Mouse (Mus musculus): ENCODE results near the gene Dock6. TPM values are rescaled to one million over a fixed set of nuclear protein-coding genes. Genes with fewer than 3 reads are reported as not detected.
"Not testable (repeated sequence)": the region's sequence is repeated elsewhere in the genome, so short reads cannot be mapped to it uniquely, and the experiment has no call there.

The Dock6 gene
- polyA plus RNA-seq, 1 experiment from 2014 or later = 24.4 TPM

- not testable (repeated sequence) for H3K4me1 ChIP-seq; H3K36me3 ChIP-seq; H3K4me3 ChIP-seq; H3K9me3 ChIP-seq (replicated peaks); H3K9ac ChIP-seq; H3K27me3 ChIP-seq; H3K4me2 ChIP-seq (replicated peaks); H3K27ac ChIP-seq; ATAC-seq (ENCODE audit: low FRiP score)
- 70% methylated on average over 6 of the region's 6 CpGs for WGBS
Observed at GRCm38 (mm10) chr9:21860349-21860748, 7.9 kb upstream of the Dock6 start.

GRCm38 (mm10) chr9:21859606-21860005 is 7.2 kb upstream of the Dock6 start:
- WGBS = 95% methylated on average over 3 of the region's 3 CpGs
- no peak for ATAC-seq (ENCODE audit: low FRiP score)
- Histone ChIP-seq H3K36me3 (no peaks in the 10 kb centered on the region), H3K4me1 (no peaks in the 10 kb centered on the region), H3K9me3 (replicated peaks) (no peaks in the 10 kb centered on the region), H3K4me3 (no peak overlapping the region), H3K27me3 (no peaks in the 10 kb centered on the region; the same call in 1 of the 2 replicates), H3K9ac (no peak overlapping the region), H3K27ac (no peak overlapping the region), H3K4me2 (replicated peaks) (no peak overlapping the region)

DNA sequence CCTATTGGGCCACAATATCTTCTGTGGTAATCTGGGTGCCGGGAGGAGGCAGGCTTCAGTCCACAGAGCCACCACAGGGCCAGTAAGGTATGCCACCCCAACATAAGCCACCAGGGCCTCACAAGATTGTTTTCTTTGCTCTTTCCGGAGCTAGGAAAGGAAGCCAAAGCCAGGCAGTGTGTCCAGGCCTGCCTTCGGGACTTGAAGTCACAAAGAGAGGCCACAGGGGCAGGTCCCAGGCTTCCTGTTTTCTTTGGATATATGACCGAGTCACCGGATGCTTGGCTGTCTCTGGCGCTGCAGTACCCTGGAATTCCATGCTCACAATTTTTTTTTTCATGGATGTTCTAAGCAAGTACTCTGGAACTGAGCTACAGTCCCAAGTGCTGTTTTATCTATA is 5.6 kb upstream of the Dock6 start:
- Histone ChIP-seq H3K9me3 (replicated peaks) (no peaks in the 10 kb centered on the region), H3K36me3 (no peaks in the 10 kb centered on the region), H3K4me1 (no peaks in the 10 kb centered on the region), H3K4me2 (replicated peaks) (no peak overlapping the region), H3K4me3 (no peak overlapping the region), H3K27me3 (no peaks in the 10 kb centered on the region; the same call in 1 of the 2 replicates), H3K27ac (no peak overlapping the region), H3K9ac (no peak overlapping the region)
- WGBS = 70% methylated on average over 6 of the region's 6 CpGs
- ATAC-seq (ENCODE audit: low FRiP score) = no peak

GRCm38 (mm10) chr9:21857501-21857900 is 5.1 kb upstream of the Dock6 start:
- H3K9me3 ChIP-seq (replicated peaks) = no peaks in the 10 kb centered on the region
- no peak for ATAC-seq (ENCODE audit: low FRiP score)
- no peak overlapping the region for H3K27ac ChIP-seq
- no peak overlapping the region for H3K4me2 ChIP-seq (replicated peaks)
- no peaks in the 10 kb centered on the region; the same call in 1 of the 2 replicates for H3K27me3 ChIP-seq
- no peaks in the 10 kb centered on the region for H3K36me3 ChIP-seq
- H3K4me1 ChIP-seq = peaks cover 5% of the 10 kb centered on the region; the same call in 1 of the 2 replicates
- H3K9ac ChIP-seq = no peak overlapping the region
- 83% methylated on average over 2 of the region's 2 CpGs for WGBS
- no peak overlapping the region for H3K4me3 ChIP-seq

DNA sequence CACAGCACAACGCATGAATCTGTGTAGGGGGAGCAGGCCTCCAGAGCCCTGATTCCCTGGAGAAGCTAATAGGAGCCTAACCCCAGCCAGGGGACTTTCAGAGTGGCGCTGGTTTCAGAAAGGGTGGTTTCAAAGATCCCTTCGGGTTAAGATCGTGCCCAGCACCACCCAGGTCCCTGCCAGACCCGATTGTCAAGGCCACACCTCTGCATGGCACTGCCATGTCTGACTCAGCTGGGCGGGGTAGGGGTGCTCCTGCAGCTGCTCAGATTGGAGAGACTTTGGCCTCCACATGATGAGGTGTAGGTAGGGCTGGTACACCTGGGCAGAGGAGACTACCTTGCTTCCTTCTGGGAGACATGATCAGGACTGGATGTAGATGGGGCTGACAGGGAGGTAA is 2.5 kb upstream of the Dock6 start:
- H3K27ac ChIP-seq = no peak overlapping the region
- no peak overlapping the region for H3K4me3 ChIP-seq
- no peaks in the 10 kb centered on the region for H3K9me3 ChIP-seq (replicated peaks)
- ATAC-seq (ENCODE audit: low FRiP score) = no peak
- 85% methylated on average over 6 of the region's 6 CpGs for WGBS
- no peak overlapping the region for H3K9ac ChIP-seq
- no peaks in the 10 kb centered on the region; the same call in 1 of the 2 replicates for H3K27me3 ChIP-seq
- peaks cover 11% of the 10 kb centered on the region for H3K4me1 ChIP-seq
- H3K4me2 ChIP-seq (replicated peaks) = no peak overlapping the region
- no peaks in the 10 kb centered on the region for H3K36me3 ChIP-seq

- H3K4me3 ChIP-seq = no peak overlapping the region
- whole genome bisulfite sequencing = 74% methylated on average over 5 of the region's 5 CpGs
- no peak overlapping the region for H3K27ac ChIP-seq
- H3K9ac ChIP-seq = no peak overlapping the region
- no peaks in the 10 kb centered on the region; the same call in 1 of the 2 replicates for H3K27me3 ChIP-seq
- ATAC-seq (ENCODE audit: low FRiP score) = no peak
- no peaks in the 10 kb centered on the region for H3K9me3 ChIP-seq (replicated peaks)
- H3K4me1 ChIP-seq = peaks cover 14% of the 10 kb centered on the region
- H3K4me2 ChIP-seq (replicated peaks) = no peak overlapping the region
- H3K36me3 ChIP-seq = no peaks in the 10 kb centered on the region
Observed at GRCm38 (mm10) chr9:21853961-21854360, 1.5 kb upstream of the Dock6 start.

DNA sequence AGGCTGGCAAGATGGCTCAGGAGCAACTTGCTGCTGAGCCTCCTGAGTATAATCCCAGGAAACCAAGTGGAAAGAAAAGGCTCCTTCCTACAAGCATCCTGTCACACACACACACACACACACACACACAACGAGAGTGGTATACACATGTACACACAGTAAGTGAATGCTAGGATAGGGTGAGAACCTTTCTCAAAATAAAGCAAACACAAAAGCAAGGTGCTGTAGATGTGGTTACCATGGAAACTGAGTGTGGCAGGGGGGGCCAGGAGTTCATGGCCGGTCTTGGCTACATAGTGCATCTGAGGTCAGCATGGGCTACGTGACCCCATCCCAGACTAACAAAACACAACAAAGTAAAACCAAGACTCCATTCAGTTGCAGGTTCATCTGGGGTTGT is 1.4 kb downstream of the Dock6 start:
- peak overlapping the region; percentile 31; the same call in 1 of the 2 replicates for H3K27ac ChIP-seq
- H3K9me3 ChIP-seq (replicated peaks) = no peaks in the 10 kb centered on the region
- H3K4me1 ChIP-seq = peaks cover 36% of the 10 kb centered on the region
- no peak overlapping the region for H3K9ac ChIP-seq
- no peak for ATAC-seq (ENCODE audit: low FRiP score)
- H3K36me3 ChIP-seq = 0 out of 2 replicates have a peak, but pooled peaks cover 2% of the 10 kb centered on the region
- H3K4me2 ChIP-seq (replicated peaks) = peak overlapping the region; percentile 59
- 79% methylated on average over 3 of the region's 3 CpGs for WGBS
- peak overlapping the region; percentile 56; the same call in 1 of the 2 replicates for H3K4me3 ChIP-seq
- H3K27me3 ChIP-seq = no peaks in the 10 kb centered on the region; the same call in 1 of the 2 replicates

DNA sequence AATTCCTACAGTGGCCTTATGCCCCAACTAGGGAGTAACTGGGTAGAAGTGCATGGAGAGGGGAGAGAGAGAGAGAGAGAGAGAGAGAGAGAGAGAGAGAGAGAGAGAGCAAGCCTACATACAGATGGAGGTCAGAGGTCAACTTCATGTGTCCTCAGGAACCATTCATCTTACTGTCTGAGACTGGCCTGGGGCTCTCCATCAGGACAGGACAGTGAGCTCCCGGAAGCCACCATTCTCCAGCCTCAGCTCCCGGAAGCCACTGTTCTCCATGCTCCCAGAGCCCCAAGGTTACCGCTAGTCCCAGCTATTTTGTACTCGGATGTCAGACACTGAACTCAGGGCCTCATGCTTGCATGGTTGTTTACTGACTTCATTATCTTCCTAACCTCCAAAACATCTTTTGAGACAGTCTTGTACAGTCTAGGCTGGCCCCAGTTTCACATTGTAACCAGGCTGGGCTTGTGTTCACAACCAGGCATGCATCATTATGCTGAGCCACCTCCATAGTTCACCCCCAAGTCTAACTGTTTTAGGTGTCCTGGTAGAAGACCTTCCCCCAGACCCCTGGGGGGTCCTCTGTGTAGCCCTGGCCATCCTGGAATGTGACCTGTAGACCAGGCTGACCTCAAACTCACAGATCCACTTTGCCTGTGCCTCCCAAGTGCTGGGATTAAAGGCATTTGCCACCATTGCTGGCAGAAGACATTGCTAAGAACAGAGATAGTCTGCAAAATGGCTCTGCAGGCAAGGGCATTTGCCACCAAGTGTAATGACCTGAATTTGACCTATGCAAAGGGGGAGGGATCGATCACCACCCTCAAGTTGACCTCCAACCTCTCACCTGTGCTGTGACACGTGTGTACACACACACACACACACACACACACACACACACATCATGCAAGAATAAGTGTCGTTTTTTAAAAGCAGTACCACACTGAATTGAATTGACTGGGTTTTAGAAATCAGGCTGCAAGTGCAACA is 2.5 kb downstream of the Dock6 start:
- Histone ChIP-seq H3K36me3 (0 out of 2 replicates have a peak, but pooled peaks cover 5% of the 10 kb centered on the region), H3K4me2 (replicated peaks) (no peak overlapping the region), H3K4me3 (no peak overlapping the region), H3K27ac (no peak overlapping the region), H3K4me1 (peaks cover 36% of the 10 kb centered on the region), H3K9me3 (replicated peaks) (no peaks in the 10 kb centered on the region), H3K27me3 (no peaks in the 10 kb centered on the region; the same call in 1 of the 2 replicates), H3K9ac (no peak overlapping the region)
- ATAC-seq (ENCODE audit: low FRiP score) = no peak
- WGBS = 62% methylated on average over 7 of the region's 7 CpGs

DNA sequence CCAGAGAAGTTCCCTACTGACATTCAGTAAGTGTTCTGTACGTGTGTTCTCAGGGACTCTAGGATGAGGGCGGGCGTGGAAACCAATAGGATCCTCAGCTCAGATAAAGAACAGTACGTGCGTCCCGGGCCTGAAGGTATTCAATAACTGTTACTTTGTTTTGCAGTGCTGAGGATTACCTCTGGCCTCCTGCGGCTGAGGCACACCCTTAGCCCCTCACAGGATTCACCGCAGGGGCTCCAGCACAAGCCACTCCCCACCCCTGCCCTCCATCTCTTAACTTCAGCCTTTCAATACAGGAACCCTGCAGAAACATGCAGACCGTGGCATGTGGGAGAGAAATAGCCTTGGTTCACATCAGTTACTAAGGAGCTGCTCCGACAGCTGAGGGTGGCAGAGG is 4.5 kb downstream of the Dock6 start:
- Histone ChIP-seq H3K4me1 (peaks cover 35% of the 10 kb centered on the region), H3K9ac (no peak overlapping the region), H3K4me2 (replicated peaks) (no peak overlapping the region), H3K27ac (peak overlapping the region; percentile 23; the same call in 1 of the 2 replicates), H3K9me3 (replicated peaks) (no peaks in the 10 kb centered on the region), H3K4me3 (no peak overlapping the region), H3K27me3 (no peaks in the 10 kb centered on the region), H3K36me3 (0 out of 2 replicates have a peak, but pooled peaks cover 11% of the 10 kb centered on the region)
- 29% methylated on average over 10 of the region's 10 CpGs for whole genome bisulfite sequencing
- ATAC-seq (ENCODE audit: low FRiP score) = no peak

GRCm38 (mm10) chr9:21847425-21847824 is 5.0 kb downstream of the Dock6 start:
- Histone ChIP-seq H3K27ac (0 out of 2 replicates have a peak overlapping the region, but pooled peaks have one; percentile 17), H3K4me3 (no peak overlapping the region), H3K36me3 (0 out of 2 replicates have a peak, but pooled peaks cover 11% of the 10 kb centered on the region), H3K4me2 (replicated peaks) (0 out of 2 replicates have a peak overlapping the region, but pooled peaks have one; percentile 29), H3K27me3 (no peaks in the 10 kb centered on the region), H3K4me1 (peaks cover 30% of the 10 kb centered on the region), H3K9ac (no peak overlapping the region), H3K9me3 (replicated peaks) (no peaks in the 10 kb centered on the region)
- no peak for ATAC-seq (ENCODE audit: low FRiP score)
- 35% methylated on average over 3 of the region's 3 CpGs for WGBS

DNA sequence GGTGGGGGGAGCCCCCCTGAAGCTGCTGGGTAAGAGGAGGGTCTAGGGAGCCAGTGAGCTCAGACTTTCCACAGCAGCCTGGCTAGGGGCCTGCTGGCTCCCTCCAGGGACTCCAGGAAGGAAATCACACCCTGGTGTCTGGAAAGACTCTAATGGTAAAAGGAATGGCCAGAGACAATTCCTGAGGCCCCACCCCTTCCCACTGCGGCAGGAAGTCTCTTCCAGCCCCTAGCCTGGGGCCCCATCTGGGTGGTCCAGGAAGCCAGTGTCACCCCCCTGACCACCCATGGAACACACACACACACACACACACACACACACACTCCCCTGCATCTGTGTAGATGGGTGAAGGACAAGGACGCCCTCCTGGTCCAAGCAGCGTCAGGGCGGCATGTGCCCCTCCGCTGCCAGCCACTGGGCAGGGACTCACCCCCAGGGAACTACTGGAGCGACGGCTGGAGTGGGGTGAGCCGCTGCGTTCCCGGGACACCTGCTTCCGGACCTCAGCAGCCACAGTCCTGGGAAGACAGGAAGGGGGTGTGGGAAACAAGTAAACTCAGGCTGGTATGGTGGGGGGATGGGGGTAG is 5.6 kb downstream of the Dock6 start:
- H3K4me2 ChIP-seq (replicated peaks) = peak overlapping the region; percentile 29
- H3K9me3 ChIP-seq (replicated peaks) = no peaks in the 10 kb centered on the region
- H3K27me3 ChIP-seq = no peaks in the 10 kb centered on the region
- 18% methylated on average over 11 of the region's 11 CpGs for WGBS
- H3K27ac ChIP-seq = no peak overlapping the region; the same call in 1 of the 2 replicates
- H3K9ac ChIP-seq = peak overlapping the region; percentile 46; the same call in 1 of the 2 replicates
- H3K4me3 ChIP-seq = no peak overlapping the region
- H3K4me1 ChIP-seq = peaks cover 25% of the 10 kb centered on the region
- 0 out of 2 replicates have a peak, but pooled peaks cover 11% of the 10 kb centered on the region for H3K36me3 ChIP-seq
- no peak for ATAC-seq (ENCODE audit: low FRiP score)
